Mouse (Mus musculus) heart, embryonic 16.5 days (tissue): ENCODE measurements around the gene Nlk. TPM values are rescaled to one million over a fixed set of nuclear protein-coding genes. Genes with fewer than 3 reads are reported as not detected.

Experiments
- ATAC-seq: fragments of 200-750 bp; cut with Nextera tagmentation; replicated peaks from 2 replicates; pipeline ENCODE4 v1.8.0; 2017; ENCODE audit warnings: moderate number of reproducible peaks; ENCODE audit not compliant: insufficient read depth, low FRiP score; ENCODE audit errors: extremely low read depth
- H3K27ac ChIP-seq: fragments of 300-500 bp; sonication (generic); 2 replicates; pipeline ENCODE4 v1.5.1; 2014; ENCODE audit warnings: mild to moderate bottlenecking, low read length, control low read depth, moderate library complexity
- H3K27me3 ChIP-seq: fragments of 300-500 bp; sonication (generic); 2 replicates; pipeline ENCODE4 v1.6.1; 2014; ENCODE audit warnings: low read length, mixed read lengths; ENCODE audit not compliant: control insufficient read depth, insufficient read depth
- H3K36me3 ChIP-seq: fragments of 300-500 bp; sonication (generic); 2 replicates; pipeline ENCODE4 v1.6.1; 2014; ENCODE audit not compliant: control insufficient read depth, insufficient read depth
- H3K4me1 ChIP-seq: fragments of 300-500 bp; sonication (generic); 2 replicates; pipeline ENCODE4 v1.6.1; 2014; ENCODE audit warnings: low read length, mixed read lengths; ENCODE audit not compliant: control insufficient read depth, insufficient read depth
- H3K4me2 ChIP-seq: fragments of 300-500 bp; sonication (generic); 2 replicates; pipeline ENCODE4 v1.6.1; 2014; ENCODE audit warnings: low read depth, mild to moderate bottlenecking, control low read depth, low read length
- H3K4me3 ChIP-seq: fragments of 300-500 bp; sonication (generic); 2 replicates; pipeline ENCODE4 v1.5.1; 2014; ENCODE audit warnings: mild to moderate bottlenecking, control low read depth, low read length
- H3K9ac ChIP-seq: fragments of 300-500 bp; sonication (generic); 2 replicates; pipeline ENCODE4 v1.6.1; 2014; ENCODE audit warnings: low read length, control low read depth
- H3K9me3 ChIP-seq: fragments of 300-500 bp; sonication (generic); replicated peaks from 2 replicates; pipeline ENCODE4 v1.6.1; 2016; ENCODE audit warnings: low read length; ENCODE audit not compliant: control insufficient read depth
- WGBS: fragments of 180-500 bp; shearing (Covaris S2); extraction: QIAGEN DNeasy Blood & Tissue Kit; methylation state at CpG from one replicate; pipeline ENCODE4 v1.1.7; 2014; 5-methylcytosine and 5-hydroxymethylcytosine counted together
- polyA plus RNA-seq: library from polyadenylated mRNA; unstranded; fragments of >200 nt; fragmentation: Nextera tagmentation; extraction: Ambion mirVana; gene quantifications from 2 replicates; pipeline ENCODE4 v1.2.1, GENCODE M21; 2015

Gene Nlk
- polyA plus RNA-seq, 1 experiment from 2014 or later = 10.8 TPM

DNA sequence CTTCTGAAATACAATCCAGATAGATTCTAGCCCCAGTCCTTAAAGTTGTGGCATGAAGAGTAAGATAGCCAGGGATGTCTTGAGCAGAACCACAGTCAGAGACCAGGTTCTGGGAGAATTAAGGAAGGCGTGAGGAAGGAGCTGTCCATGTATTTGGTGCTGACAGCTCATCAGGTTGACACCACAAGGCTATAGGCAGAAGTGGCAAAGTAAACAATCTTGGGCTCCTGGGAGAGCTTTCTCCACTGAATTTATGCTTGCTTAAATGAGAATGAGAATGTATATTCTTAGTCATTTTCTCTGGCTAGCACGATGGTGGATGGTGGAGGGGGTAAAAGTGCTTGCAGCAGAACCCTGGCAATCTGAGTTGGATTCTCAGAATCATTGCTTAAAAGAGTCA lies 33.7 kb upstream of the Nlk start:
- H3K27me3 ChIP-seq = no peaks in the 10 kb centered on the region
- H3K36me3 ChIP-seq = no peaks in the 10 kb centered on the region
- no peak for ATAC-seq
- no peaks in the 10 kb centered on the region for H3K9me3 ChIP-seq
- H3K4me1 ChIP-seq = no peaks in the 10 kb centered on the region
- no peak overlapping the region for H3K4me3 ChIP-seq
- no peak overlapping the region for H3K27ac ChIP-seq
- WGBS = 15% methylated on average over 2 of the region's 2 CpGs
- no peak overlapping the region for H3K4me2 ChIP-seq
- no peak overlapping the region for H3K9ac ChIP-seq

DNA sequence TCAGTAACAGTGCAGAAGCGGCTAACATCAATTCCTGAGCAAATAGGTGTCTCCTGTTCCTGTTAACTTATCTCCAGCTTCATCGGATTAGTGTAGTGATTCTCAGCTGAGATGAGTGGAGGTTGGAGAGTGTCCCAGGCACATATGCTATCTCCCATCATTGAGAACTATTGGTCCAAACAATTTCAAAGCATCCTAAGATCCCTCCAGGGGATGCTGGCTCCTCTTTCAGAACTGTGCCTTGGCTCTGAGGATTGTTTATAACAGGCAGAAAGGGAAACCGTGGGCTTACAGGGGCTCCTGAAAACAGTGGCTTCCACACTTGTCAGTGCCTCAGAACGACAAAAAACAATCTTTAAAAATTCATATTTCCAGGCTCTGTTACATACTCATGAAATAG lies 30.9 kb upstream of the Nlk start:
- no peaks in the 10 kb centered on the region for H3K4me1 ChIP-seq
- no peak overlapping the region for H3K4me2 ChIP-seq
- ATAC-seq = no peak
- H3K4me3 ChIP-seq = no peak overlapping the region
- no peaks in the 10 kb centered on the region for H3K27me3 ChIP-seq
- WGBS = 58% methylated on average over 4 of the region's 4 CpGs
- no peaks in the 10 kb centered on the region for H3K36me3 ChIP-seq
- H3K9ac ChIP-seq = no peak overlapping the region
- no peaks in the 10 kb centered on the region for H3K9me3 ChIP-seq
- no peak overlapping the region for H3K27ac ChIP-seq

DNA sequence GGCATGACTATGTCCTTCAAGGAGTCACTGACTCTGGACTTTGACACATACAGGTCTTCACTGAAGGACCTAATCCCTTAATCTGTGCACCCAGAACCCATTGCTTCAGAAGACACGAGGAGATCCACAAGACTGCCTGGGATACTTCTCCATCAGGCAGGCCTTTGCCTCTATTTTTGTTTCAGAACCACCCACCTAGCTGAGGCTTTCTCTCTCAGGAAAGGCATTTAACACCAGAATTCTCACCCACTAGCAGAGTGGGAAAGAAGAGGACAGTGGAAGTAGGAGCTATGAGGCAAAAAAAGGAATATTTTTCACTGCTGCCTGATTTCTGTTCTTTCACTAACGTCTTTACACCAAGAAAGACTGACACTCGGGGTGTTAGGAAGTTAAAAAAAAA lies 29.2 kb upstream of the Nlk start:
- ATAC-seq = no peak
- no peak overlapping the region for H3K27ac ChIP-seq
- no peak overlapping the region for H3K4me2 ChIP-seq
- no peaks in the 10 kb centered on the region for H3K36me3 ChIP-seq
- H3K9ac ChIP-seq = no peak overlapping the region
- no peaks in the 10 kb centered on the region for H3K27me3 ChIP-seq
- no peaks in the 10 kb centered on the region for H3K4me1 ChIP-seq
- no peak overlapping the region for H3K4me3 ChIP-seq
- 65% methylated on average over 3 of the region's 3 CpGs for WGBS
- H3K9me3 ChIP-seq = no peaks in the 10 kb centered on the region

DNA sequence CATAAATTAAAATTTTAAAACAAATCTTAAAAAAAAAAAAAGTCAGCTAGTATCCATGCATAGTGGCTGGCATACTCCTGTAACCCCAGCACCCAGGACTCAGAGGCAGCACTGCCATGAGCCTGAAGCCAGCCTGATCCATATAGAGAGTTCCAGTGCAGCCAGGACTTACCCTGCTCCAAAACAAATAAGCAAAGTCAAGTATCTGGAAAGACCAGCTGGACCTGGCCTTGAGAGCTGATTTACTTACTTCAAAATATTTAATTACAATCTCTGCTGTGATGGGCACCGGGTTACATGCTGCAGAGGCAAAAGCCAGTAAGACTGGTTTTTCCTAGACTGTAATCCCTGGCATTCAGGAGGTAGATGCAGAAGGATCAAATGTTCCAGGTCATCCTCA lies 27.6 kb upstream of the Nlk start:
- H3K4me1 ChIP-seq = no peaks in the 10 kb centered on the region
- no peak overlapping the region for H3K4me2 ChIP-seq
- ATAC-seq = no peak
- H3K4me3 ChIP-seq = no peak overlapping the region
- no peak overlapping the region for H3K9ac ChIP-seq
- H3K9me3 ChIP-seq = no peaks in the 10 kb centered on the region
- H3K27ac ChIP-seq = no peak overlapping the region
- H3K27me3 ChIP-seq = no peaks in the 10 kb centered on the region
- H3K36me3 ChIP-seq = no peaks in the 10 kb centered on the region
- WGBS = 68% methylated on average over 1 of the region's 1 CpGs

- H3K27ac ChIP-seq = no peak overlapping the region
- WGBS = 64% methylated on average over 2 of the region's 2 CpGs
Observed at GRCm38 (mm10) chr11:78721419-78721818, 24.2 kb upstream of the Nlk start.

GRCm38 (mm10) chr11:78717655-78718054 lies 20.5 kb upstream of the Nlk start:
- Histone ChIP-seq H3K4me2 (no peak overlapping the region), H3K36me3 (no peaks in the 10 kb centered on the region), H3K4me3 (no peak overlapping the region), H3K27me3 (no peaks in the 10 kb centered on the region), H3K9ac (no peak overlapping the region), H3K9me3 (no peaks in the 10 kb centered on the region), H3K27ac (no peak overlapping the region), H3K4me1 (no peaks in the 10 kb centered on the region)
- 63% methylated on average over 4 of the region's 4 CpGs for WGBS
- ATAC-seq = no peak

More at GRCm38 (mm10) chr11:78721419-78721818, 24.2 kb upstream of the Nlk start:
- Histone ChIP-seq H3K4me3 (no peak overlapping the region), H3K9ac (no peak overlapping the region), H3K36me3 (no peaks in the 10 kb centered on the region), H3K4me1 (no peaks in the 10 kb centered on the region), H3K4me2 (no peak overlapping the region), H3K27me3 (no peaks in the 10 kb centered on the region), H3K9me3 (no peaks in the 10 kb centered on the region)
- no peak for ATAC-seq

- WGBS = 68% methylated on average over 2 of the region's 2 CpGs
- Histone ChIP-seq H3K36me3 (no peaks in the 10 kb centered on the region), H3K9ac (no peak overlapping the region), H3K4me3 (no peak overlapping the region), H3K4me2 (no peak overlapping the region), H3K4me1 (no peaks in the 10 kb centered on the region), H3K9me3 (no peaks in the 10 kb centered on the region), H3K27ac (no peak overlapping the region), H3K27me3 (no peaks in the 10 kb centered on the region)
- no peak for ATAC-seq
Observed at GRCm38 (mm10) chr11:78708642-78709041, 11.5 kb upstream of the Nlk start.

GRCm38 (mm10) chr11:78706026-78706425 lies 8.9 kb upstream of the Nlk start:
- Histone ChIP-seq H3K9me3 (no peaks in the 10 kb centered on the region), H3K4me1 (no peaks in the 10 kb centered on the region), H3K27me3 (no peaks in the 10 kb centered on the region), H3K9ac (no peak overlapping the region), H3K4me2 (no peak overlapping the region), H3K36me3 (no peaks in the 10 kb centered on the region), H3K4me3 (no peak overlapping the region), H3K27ac (no peak overlapping the region; the same call in 1 of the 2 replicates)
- no peak for ATAC-seq

DNA sequence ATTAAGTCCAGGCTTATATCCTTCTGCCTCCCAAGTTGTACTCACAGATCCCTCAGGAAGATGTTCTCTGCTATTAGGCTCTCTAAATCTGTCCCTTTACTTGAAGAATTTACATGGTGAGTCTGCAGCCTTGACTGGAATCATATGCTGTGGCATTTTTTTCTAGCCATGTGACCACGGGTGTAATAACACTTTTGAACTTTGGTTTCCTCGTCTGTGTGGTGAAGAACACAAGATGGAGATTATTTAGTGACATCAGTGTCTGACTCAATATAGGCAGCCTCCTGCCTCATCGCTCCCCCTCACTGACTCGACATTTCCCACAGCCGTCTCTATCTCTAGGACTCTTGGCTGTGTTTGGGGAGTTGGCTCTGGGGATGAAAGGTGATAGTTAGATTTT lies 5.9 kb upstream of the Nlk start:
- H3K4me1 ChIP-seq = no peaks in the 10 kb centered on the region
- no peaks in the 10 kb centered on the region for H3K27me3 ChIP-seq
- no peak overlapping the region for H3K4me2 ChIP-seq
- no peak overlapping the region for H3K9ac ChIP-seq
- no peaks in the 10 kb centered on the region for H3K36me3 ChIP-seq
- H3K27ac ChIP-seq = no peak overlapping the region
- WGBS = 62% methylated on average over 5 of the region's 5 CpGs
- no peak for ATAC-seq
- H3K9me3 ChIP-seq = no peaks in the 10 kb centered on the region
- H3K4me3 ChIP-seq = no peak overlapping the region

DNA sequence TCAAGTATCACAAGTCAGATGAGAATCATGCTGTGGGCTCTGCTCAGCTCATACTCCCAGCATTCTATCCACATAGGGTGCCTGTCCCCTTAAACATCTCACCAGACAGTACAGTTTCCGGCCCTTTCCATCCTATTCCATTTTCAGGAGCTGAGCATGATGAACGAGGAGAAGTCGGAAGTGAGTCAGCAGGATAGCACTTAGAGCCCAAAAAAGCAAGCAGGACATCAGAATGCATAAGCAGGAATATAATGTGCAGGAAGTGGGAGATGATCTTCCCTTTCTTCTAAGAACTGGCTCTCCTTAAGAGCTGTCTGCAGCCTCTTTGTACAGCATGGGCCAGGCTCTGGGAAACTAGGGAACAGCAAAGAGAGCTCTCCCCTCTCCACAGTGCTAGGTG lies 5.1 kb upstream of the Nlk start:
- WGBS = 51% methylated on average over 3 of the region's 3 CpGs
- Histone ChIP-seq H3K4me3 (no peak overlapping the region), H3K9me3 (no peaks in the 10 kb centered on the region), H3K4me2 (no peak overlapping the region), H3K36me3 (no peaks in the 10 kb centered on the region), H3K27ac (no peak overlapping the region), H3K9ac (no peak overlapping the region), H3K27me3 (no peaks in the 10 kb centered on the region), H3K4me1 (no peaks in the 10 kb centered on the region)
- no peak for ATAC-seq
